In the genomic region with DNA sequence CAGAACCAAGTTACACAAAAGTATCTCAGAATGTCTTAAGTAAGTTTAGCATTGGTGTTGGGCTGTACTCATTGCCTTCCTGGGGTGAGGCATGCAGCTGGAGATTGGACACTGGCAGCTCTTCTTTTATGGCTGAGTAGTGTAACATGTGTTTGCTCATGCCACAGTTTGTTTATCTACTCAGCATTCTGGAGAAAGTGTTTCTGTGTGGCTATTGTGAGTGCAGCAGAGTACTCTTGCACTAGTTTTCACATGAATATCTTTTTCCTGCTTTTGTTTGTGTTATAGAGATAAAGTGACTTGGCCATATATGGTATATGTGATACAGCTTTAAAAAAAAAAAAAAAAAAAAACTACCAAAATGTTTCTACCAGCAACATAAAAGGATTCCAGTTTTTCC, we compare ENCODE assay signal across 13 mouse cellular contexts. TPM values are rescaled to one million over a fixed set of nuclear protein-coding genes. Genes with fewer than 3 reads are reported as not detected.
DNase-seq lines count a peak whose midpoint lies in the region; ATAC-seq and TF ChIP-seq lines count a peak whose summit lies in the region.
"Had no signal": no experiment of that assay in that cellular context is flagged by ENCODE, and none has a peak within 500 bp of the region (broad histone marks: within the 10 kb centered on the region; RNA-seq: fewer than 3 reads in every experiment).

No protein-coding gene starts in this region.

- intact Hi-C loops in heart, postnatal 36 days (cut with DNase I): no loop called here

- H3K4me3 ChIP-seq in heart, postnatal 0 days (ENCODE audit: low read depth, low read length): no peak overlapping the region
- H3K4me3 ChIP-seq in G1E (ENCODE audit: low read depth, low read length): no peak overlapping the region; the same call in 1 of the 2 replicates
- H3K4me3 ChIP-seq in midbrain, embryonic 11.5 days (ENCODE audit: low read depth, low read length): no peak overlapping the region
- H3K4me3 ChIP-seq: hindbrain, embryonic 13.5 days; limb, embryonic 12.5 days had no signal

- no peak for TF ChIP-seq CTCF in heart, postnatal 0 days (IDR thresholded peaks at IDR 0.05; ENCODE audit: low read depth)
- no peak for TF ChIP-seq CTCF in G1E (IDR thresholded peaks at IDR 0.05; ENCODE audit: low read depth, low read length)

- peaks cover 11% of the 10 kb centered on the region for H3K4me1 ChIP-seq in heart, postnatal 0 days (ENCODE audit: control insufficient read depth, insufficient read depth)
- H3K4me1 ChIP-seq in G1E (ENCODE audit: insufficient read depth, low read depth, low read length): peaks cover 78% of the 10 kb centered on the region
- no peaks in the 10 kb centered on the region; the same call in 1 of the 2 replicates for H3K4me1 ChIP-seq in midbrain, embryonic 11.5 days (ENCODE audit: control insufficient read depth, insufficient read depth, low read length)
- H3K4me1 ChIP-seq: limb, embryonic 12.5 days had no signal

- no peak for ATAC-seq in heart, postnatal 0 days (ENCODE audit: insufficient read depth, low read depth)
- ATAC-seq in G1E (ENCODE audit: extremely low read depth, insufficient number of reproducible peaks, low FRiP score, poor library complexity, severe bottlenecking): peak; percentile 71
- ATAC-seq in erythroid progenitor cell, adult 5-6 weeks (replicated peaks; ENCODE audit: low FRiP score, poor library complexity, severe bottlenecking): 0 out of 2 replicates have a peak, but pooled peaks have one; percentile 53
- ATAC-seq in midbrain, embryonic 11.5 days (ENCODE audit: low FRiP score): no peak

- no peak for DNase-seq in heart, postnatal 0 days (ENCODE audit: low spot score)
- no peak for DNase-seq in heart, postnatal 36 days
- DNase-seq in G1E (ENCODE audit: low spot score): no peak
- peak; percentile 13 for DNase-seq in lung, postnatal 10 days
- DNase-seq in cerebellum, adult 9-11 months: no peak
- no peak for DNase-seq in midbrain, embryonic 11.5 days (ENCODE audit: low spot score, missing footprints)
- DNase-seq: cerebellum, postnatal 14 days; layer of hippocampus, adult 9-11 months; spleen, adult 18-20 months had no signal

- H3K9ac ChIP-seq in heart, postnatal 0 days (replicated peaks; ENCODE audit: low read depth, low read length): no peak overlapping the region
- H3K9ac ChIP-seq in midbrain, embryonic 11.5 days (ENCODE audit: low read length): no peak overlapping the region
- H3K9ac ChIP-seq: hindbrain, embryonic 13.5 days; limb, embryonic 12.5 days had no signal

- TF ChIP-seq EP300 in heart, postnatal 0 days (IDR thresholded peaks at IDR 0.05; ENCODE audit: low read depth): no peak

- peak overlapping the region; percentile 2; the same call in 1 of the 2 replicates for H3K4me2 ChIP-seq in heart, postnatal 0 days (ENCODE audit: low read depth, low read length)
- H3K4me2 ChIP-seq in midbrain, embryonic 11.5 days: no peak overlapping the region
- H3K4me2 ChIP-seq: hindbrain, embryonic 13.5 days; limb, embryonic 12.5 days had no signal

- H3K27me3 ChIP-seq in heart, postnatal 0 days (ENCODE audit: control insufficient read depth, insufficient read depth, low read length): no peaks in the 10 kb centered on the region
- H3K27me3 ChIP-seq in G1E (ENCODE audit: insufficient read depth, low read length): no peaks in the 10 kb centered on the region
- H3K27me3 ChIP-seq in midbrain, embryonic 11.5 days (ENCODE audit: control insufficient read depth, insufficient read depth, low read length): no peaks in the 10 kb centered on the region
- H3K27me3 ChIP-seq: CH12.LX; hindbrain, embryonic 13.5 days; limb, embryonic 12.5 days had no signal

- no peaks in the 10 kb centered on the region for H3K9me3 ChIP-seq in heart, postnatal 0 days (replicated peaks; ENCODE audit: control insufficient read depth, low read length)
- 0 out of 2 replicates have a peak, but pooled peaks cover 1% of the 10 kb centered on the region for H3K9me3 ChIP-seq in G1E (replicated peaks)
- H3K9me3 ChIP-seq in midbrain, embryonic 11.5 days (ENCODE audit: control insufficient read depth, low read length): no peaks in the 10 kb centered on the region
- H3K9me3 ChIP-seq: hindbrain, embryonic 13.5 days; limb, embryonic 12.5 days had no signal

- H3K27ac ChIP-seq in heart, postnatal 0 days (ENCODE audit: low read depth): peak overlapping the region; percentile 32
- H3K27ac ChIP-seq in midbrain, embryonic 11.5 days (ENCODE audit: low read depth, low read length): no peak overlapping the region
- H3K27ac ChIP-seq: hindbrain, embryonic 13.5 days; limb, embryonic 12.5 days had no signal

- peaks cover 1% of the 10 kb centered on the region; the same call in 1 of the 2 replicates for H3K36me3 ChIP-seq in heart, postnatal 0 days (replicated peaks; ENCODE audit: control insufficient read depth, insufficient read depth, low read length)
- peaks cover 23% of the 10 kb centered on the region for H3K36me3 ChIP-seq in G1E (replicated peaks)
- H3K36me3 ChIP-seq in midbrain, embryonic 11.5 days (ENCODE audit: control insufficient read depth, insufficient read depth, low read length): peaks cover 1% of the 10 kb centered on the region; the same call in 1 of the 2 replicates

RNA-seq across cellular contexts. Expression of gene Dennd6a, which starts 13.5 kb away (rescaled TPM):
- total RNA-seq in heart, postnatal 0 days (2014; rRNA removed; ENCODE audit: low replicate concordance): 20.3 and 32.4 TPM in 2 replicates
- 16.0 and 17.6 TPM in 2 replicates for polyA plus RNA-seq in heart, postnatal 0 days (2015; fragmentation: Nextera tagmentation; extraction: Ambion mirVana)
- 10 to 100 TPM; 16.3 TPM for total RNA-seq in heart, postnatal 36 days (2021)
- total RNA-seq in G1E (2014; fragmentation: Nextera tagmentation) (70.0 and 97.5 TPM in 2 replicates), G1E (2017) (48.1 and 51.6 TPM in 2 replicates)
- polyA plus RNA-seq in G1E (2012): 11.0 and 11.2 TPM in 2 replicates
- 19.8 and 36.0 TPM in 2 replicates for total RNA-seq in erythroid progenitor cell, adult 5-6 weeks (2015; ENCODE audit: low replicate concordance)
- total RNA-seq in erythroid progenitor cell, adult 5-6 weeks (2017; ENCODE audit: low replicate concordance): 24.9 and 31.7 TPM in 2 replicates
- polyA plus RNA-seq in midbrain, embryonic 11.5 days (2014; fragmentation: Nextera tagmentation; extraction: Ambion mirVana): 37.9 and 39.7 TPM in 2 replicates

RNA-seq across cellular contexts. Expression of gene Arf4, which starts 50.8 kb away (rescaled TPM):
- total RNA-seq in heart, postnatal 0 days (2014; rRNA removed; ENCODE audit: low replicate concordance): 104 and 119 TPM in 2 replicates
- 264 and 270 TPM in 2 replicates for polyA plus RNA-seq in heart, postnatal 0 days (2015; fragmentation: Nextera tagmentation; extraction: Ambion mirVana)
- total RNA-seq in heart, postnatal 36 days (2021): 10 to 100 TPM; 66.7 to 78.0 TPM
- total RNA-seq in G1E (2014; fragmentation: Nextera tagmentation): 454 and 572 TPM in 2 replicates
- total RNA-seq in G1E (2017): 68.0 and 83.3 TPM in 2 replicates
- polyA plus RNA-seq in G1E (2012): 205 and 234 TPM in 2 replicates
- 95.1 and 143 TPM in 2 replicates for total RNA-seq in erythroid progenitor cell, adult 5-6 weeks (2015; ENCODE audit: low replicate concordance)
- total RNA-seq in erythroid progenitor cell, adult 5-6 weeks (2017; ENCODE audit: low replicate concordance): 17.3 and 44.2 TPM in 2 replicates
- 586 and 633 TPM in 2 replicates for polyA plus RNA-seq in midbrain, embryonic 11.5 days (2014; fragmentation: Nextera tagmentation; extraction: Ambion mirVana)

RNA-seq across cellular contexts. Expression of gene Slmap, which starts 52.4 kb away (rescaled TPM):
- 146 and 248 TPM in 2 replicates for total RNA-seq in heart, postnatal 0 days (2014; rRNA removed; ENCODE audit: low replicate concordance)
- 105 and 140 TPM in 2 replicates for polyA plus RNA-seq in heart, postnatal 0 days (2015; fragmentation: Nextera tagmentation; extraction: Ambion mirVana)
- 100 to 1,000 TPM; 283 to 332 TPM for total RNA-seq in heart, postnatal 36 days (2021)
- 159 and 171 TPM in 2 replicates for total RNA-seq in G1E (2014; fragmentation: Nextera tagmentation)
- total RNA-seq in G1E (2017): 78.3 and 92.9 TPM in 2 replicates
- 58.4 and 69.9 TPM in 2 replicates for polyA plus RNA-seq in G1E (2012)
- total RNA-seq in erythroid progenitor cell, adult 5-6 weeks (2015; ENCODE audit: low replicate concordance): 32.4 and 47.4 TPM in 2 replicates
- total RNA-seq in erythroid progenitor cell, adult 5-6 weeks (2017; ENCODE audit: low replicate concordance): 55.1 and 79.7 TPM in 2 replicates
- polyA plus RNA-seq in midbrain, embryonic 11.5 days (2014; fragmentation: Nextera tagmentation; extraction: Ambion mirVana): 21.3 and 24.8 TPM in 2 replicates

Comparison
In these comparisons a context has a peak if more than half of its experiments do, and no peak if none do; other contexts are left out.
1. ATAC-seq: peak in G1E (single experiment) and erythroid progenitor cell, adult 5-6 weeks (single experiment); none in heart, postnatal 0 days (single experiment) and midbrain, embryonic 11.5 days (single experiment).